Mouse (Mus musculus): Measurements from ENCODE around the gene Ap3s2.

GRCm38 (mm10) chr7:79867861-79868260 is 52.6 kb downstream of the Ap3s2 start:
- no peak for TF ChIP-seq POLR2A (IDR thresholded peaks at IDR 0.05; ENCODE audit: borderline replicate concordance, low read depth, low read length)
- no peak for TF ChIP-seq CTCF (IDR thresholded peaks at IDR 0.05; ENCODE audit: low read depth, low read length)
